Mouse (Mus musculus) heart, postnatal 25 days (tissue): Measurements from ENCODE around the gene Fancc. TPM values are rescaled to one million over a fixed set of nuclear protein-coding genes. Genes with fewer than 3 reads are reported as not detected.

Experiments used
- DNase-seq: peaks from one replicate; pipeline ENCODE4 v3.0.0; 2022; ENCODE audit warnings: low spot score
- intact Hi-C: fragments of 180-260 bp; cut with DNase I; formaldehyde crosslinking; loops from one replicate; pipeline ENCODE4 v1.15.1; 2025
- total RNA-seq, 2 experiments: library from RNA; stranded (reverse); gene quantifications; 2 replicates each; pipeline ENCODE4 v1.2.3; 2021

Fancc gene
- total RNA-seq, 2 experiments from 2014 or later: 3.4 to 4.4 TPM

GRCm38 (mm10) chr13:63258167-63258582 lies 238.9 kb downstream of the Fancc start:
- intact Hi-C loops: loop anchor here (5.0 kb wide), 1 partner anchor 211 kb away; no protein-coding TSS in a partner anchor

DNA sequence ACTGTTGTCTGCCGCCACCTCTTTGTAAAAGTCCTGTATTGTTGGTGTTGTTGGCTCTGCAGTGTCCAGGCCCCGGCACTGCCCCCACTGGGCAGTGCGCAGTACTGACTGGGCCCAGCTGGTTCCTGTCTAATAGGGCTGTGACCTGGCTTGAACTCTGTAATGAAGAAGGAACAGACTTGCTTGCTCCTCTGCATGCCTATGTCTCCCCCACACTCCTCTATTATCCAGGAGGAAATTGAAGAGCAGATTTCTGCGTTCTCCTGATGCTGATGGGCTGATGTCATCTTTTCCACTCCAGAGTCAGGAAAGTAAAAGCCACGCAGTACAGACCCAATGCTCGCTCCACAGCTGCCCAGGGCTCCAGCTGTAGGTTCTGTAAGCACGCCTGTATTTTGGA lies 240.3 kb downstream of the Fancc start:
- intact Hi-C loops: loop anchor here (2.0 to 5.0 kb wide), 2 partner anchors 16 to 210 kb away; no protein-coding TSS in a partner anchor
- DNase-seq: peak; percentile 79

More at GRCm38 (mm10) chr13:63258167-63258582, 238.9 kb downstream of the Fancc start:
- DNase-seq: no peak

DNA sequence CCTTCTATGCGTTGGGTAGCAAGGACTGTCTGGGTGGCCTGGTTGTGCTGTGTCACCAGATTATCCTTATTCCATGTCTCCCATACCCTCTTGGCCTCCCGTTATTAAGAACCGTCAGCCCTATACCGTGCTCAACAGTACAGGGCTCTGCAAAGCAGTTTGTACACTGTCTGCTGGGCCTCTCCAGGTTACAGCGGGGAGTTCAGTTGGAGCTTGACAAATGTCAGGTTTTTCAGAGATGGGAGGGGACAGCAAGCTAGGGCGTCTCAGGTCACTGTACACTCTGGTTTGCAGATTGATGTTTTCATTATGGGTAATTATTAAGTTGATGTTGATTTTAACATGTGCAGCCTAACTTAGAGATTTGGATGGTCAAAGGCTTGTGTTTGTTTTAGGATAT lies 240.9 kb downstream of the Fancc start:
- intact Hi-C loops: loop anchor here (2.0 to 5.0 kb wide), 2 partner anchors 17 to 209 kb away; no protein-coding TSS in a partner anchor
- no peak for DNase-seq

DNA sequence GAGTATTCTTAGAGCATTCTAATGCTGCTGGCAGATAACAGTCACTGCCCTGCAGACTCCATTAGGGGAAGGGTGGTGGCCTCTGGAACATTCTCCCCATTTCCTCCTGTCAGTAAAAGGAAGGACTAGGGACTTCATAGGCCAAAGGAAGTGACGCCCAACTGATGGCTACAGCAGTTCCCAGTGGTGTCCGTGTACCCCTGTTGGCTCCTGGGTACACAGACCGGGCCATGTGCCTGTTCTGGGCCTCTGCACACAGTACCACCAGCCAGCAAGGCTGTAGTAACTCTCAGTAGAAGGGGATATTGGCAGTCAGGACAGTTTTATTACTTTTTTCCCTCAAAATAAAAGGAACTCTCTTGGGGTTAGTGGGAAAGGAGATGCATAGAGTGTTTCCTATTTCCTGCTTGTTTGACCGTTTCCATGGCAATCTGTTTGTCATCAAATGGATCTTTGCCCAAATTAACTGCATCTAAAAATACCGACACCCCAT lies 241.5 kb downstream of the Fancc start:
- peak; percentile 75 for DNase-seq
- intact Hi-C loops: loop anchor here (2.0 to 5.0 kb wide), 2 partner anchors 17 to 208 kb away; no protein-coding TSS in a partner anchor

DNA sequence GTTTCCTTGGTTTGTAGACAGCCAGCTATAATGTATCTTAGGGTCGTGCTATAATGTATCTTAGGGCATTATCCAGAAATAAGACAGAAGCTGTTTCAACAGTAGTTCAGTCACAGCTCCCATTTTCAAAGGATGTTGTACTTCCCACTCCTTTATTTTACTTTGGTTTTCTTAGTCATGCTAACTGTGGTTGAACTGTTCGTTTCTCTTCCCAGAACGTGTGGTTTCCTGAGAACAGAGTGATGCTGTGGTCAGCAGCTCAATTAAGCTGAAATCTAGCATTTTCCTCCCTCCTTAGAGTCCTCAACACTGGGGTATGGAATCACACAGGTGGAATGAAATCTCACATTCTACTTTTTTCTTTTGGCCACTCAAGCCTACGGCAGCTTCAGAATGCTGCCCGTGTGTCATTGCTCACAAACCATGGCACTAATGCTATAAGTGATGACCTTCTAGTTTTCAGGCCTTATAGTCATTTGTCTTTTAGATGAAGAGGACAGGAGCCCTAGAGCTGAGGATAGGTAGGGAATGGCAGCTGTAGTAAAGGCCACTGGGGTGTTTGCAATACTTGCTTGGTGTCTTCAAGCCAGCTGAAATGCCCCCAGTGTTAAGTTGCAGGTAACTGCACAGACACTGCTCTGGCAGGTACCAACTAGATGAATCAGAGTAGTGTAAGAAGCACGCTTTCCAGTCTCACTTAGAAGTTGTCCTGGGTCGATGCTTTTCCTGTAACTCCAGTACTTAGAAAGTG lies 243.0 kb downstream of the Fancc start:
- DNase-seq: no peak
- intact Hi-C loops: no loop called here

GRCm38 (mm10) chr13:63253147-63253546 lies 243.9 kb downstream of the Fancc start:
- intact Hi-C loops: no loop called here
- DNase-seq: no peak

DNA sequence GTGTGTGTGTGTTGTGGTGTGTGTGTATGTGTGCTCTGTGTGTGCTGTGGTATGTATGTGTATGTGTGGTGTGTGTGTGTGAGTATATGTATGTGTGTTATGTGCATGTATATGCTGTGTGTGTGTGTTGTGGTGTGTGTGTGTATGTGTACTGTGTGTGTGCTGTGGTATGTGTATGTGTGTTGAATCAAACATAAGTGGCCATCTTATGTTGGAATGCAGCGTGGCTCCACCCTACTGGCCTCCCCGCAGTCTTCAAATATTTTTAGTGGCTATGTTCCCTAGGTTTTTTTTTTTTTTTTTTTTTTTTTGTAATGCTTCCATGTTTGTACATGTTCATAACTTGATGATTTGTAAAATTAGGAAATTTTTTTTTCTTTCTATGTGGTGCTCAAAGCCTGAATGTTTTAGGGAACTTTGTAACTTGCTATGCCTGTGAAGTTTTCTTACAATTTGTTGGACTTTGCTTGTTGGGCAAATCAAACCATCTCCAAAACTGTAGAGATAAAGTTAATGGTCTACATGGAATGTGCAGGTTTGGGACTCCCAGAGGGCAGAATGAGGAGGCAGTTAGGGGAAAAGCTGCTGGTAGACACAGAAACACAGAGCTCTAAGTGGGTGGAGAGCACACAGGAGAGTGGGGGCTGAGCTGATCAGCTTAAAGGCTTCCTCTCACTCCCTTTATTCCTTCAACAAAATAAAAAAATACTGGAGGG lies 244.6 kb downstream of the Fancc start:
- intact Hi-C loops: no loop called here
- no peak for DNase-seq

DNA sequence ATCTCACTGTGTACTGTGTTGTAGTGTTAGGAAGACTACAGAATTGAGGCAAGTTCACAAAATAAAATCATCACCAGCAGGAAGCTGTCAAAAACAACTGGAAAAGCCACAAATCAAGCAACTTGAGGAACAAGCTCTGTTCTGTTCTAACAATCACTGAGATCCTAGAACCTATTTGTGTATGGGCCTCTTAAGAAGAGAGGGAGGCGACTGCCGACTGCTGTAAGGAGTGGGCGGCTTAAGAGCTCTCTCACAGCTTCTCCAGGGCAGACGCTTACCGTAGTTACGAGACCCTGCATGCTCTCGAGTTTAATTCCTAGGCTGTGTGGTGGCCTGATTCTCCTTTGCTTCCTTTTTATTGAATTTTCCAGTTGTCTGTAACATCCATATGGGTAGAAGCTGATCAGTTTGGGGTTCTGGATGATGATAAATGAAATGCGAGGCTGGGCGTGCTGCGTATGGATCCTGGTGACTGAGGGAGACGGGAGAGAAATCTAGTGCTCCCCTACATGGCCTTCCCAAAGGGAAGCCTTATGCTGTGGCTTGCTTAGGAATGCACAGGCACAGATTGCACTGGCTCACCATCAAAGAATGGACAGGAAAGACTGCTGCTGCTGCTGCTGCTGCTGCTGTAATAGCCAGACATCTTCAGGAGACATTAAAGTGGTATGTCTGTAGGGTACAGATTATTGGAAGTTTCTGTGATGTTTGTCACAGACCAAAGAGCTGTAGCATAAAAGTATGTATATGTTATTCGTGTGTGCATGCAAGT lies 245.8 kb downstream of the Fancc start:
- no peak for DNase-seq
- intact Hi-C loops: no loop called here

DNA sequence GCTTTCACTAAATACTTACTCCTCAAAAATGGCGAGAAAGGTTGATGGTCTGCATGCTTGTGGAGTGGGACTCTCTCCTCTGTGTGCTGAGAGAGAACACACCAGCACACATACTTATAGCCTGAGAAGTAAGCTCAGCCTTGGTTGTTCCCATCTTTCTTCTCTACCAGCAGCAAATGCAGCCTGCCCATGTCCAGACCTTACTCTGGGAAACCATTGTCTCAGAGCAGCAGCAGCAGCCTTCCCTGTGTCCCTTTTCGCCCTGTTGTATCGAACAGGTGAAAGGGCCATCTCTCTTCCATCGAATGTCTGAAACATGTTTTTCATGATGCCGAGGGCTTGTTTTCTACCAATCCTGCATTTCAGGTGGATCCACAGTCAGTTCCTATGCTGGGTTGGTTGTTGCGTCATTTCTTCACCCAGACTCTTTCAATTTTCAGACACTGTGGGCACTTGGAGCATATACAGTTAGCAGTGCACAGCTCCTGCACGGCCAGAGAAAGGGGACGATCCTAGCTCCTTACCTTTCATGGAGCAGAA lies 246.6 kb downstream of the Fancc start:
- intact Hi-C loops: no loop called here
- no peak for DNase-seq

DNA sequence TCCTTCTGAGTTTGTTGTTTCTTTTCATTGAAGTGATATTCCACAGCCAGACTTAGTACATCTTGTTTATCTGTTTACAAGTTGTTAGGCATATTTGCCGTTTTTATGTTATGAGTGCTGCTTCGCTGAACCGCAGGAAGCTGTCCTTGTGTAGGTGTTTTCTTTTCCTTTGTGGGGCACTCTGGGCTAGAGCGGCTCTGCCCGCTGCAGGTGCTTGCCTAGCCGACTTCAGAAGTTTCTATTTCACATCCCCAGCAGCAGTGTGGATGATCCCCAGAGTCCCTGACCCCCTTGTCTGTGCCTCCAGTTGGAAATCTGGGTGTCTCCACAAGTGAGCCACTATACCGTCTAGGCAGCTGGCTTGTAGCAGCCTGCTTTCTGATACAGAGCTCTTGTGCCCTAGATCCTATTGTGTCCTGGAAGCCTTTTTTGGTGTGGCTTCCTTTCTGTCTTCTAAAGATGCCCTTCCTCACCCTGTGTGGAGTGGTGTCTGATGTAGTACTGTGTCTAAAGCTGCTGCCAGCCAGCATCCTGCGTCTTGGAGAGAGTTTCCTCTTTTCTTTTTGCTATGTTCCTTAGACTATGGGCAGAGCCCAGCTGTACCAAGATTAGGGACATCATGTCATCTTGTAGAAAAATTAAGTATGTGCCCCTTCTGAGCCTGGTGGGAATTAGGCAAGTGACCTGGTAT lies 247.2 kb downstream of the Fancc start:
- no peak for DNase-seq
- intact Hi-C loops: no loop called here

GRCm38 (mm10) chr13:63249171-63249570 lies 247.9 kb downstream of the Fancc start:
- intact Hi-C loops: no loop called here
- no peak for DNase-seq

DNA sequence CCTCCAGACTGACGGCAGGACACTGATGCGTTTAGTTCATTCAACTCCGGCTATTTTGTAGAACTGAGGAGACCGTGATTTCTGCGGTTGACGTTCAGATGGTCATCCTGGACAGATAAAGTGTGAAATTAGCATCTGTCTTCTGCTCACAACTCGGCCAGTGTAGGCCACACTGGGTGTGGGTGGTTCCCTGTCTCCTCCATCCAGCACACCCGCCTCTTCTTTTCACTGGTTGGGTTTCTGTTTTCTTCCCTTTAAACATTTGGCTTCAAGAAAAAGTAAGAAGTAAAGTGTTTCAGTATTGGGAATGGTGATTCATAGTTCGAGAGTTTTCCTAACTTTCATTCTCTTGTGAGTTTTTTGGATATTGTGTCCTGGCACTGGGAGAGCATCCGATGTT lies 248.8 kb downstream of the Fancc start:
- no peak for DNase-seq
- intact Hi-C loops: no loop called here

- DNase-seq: no peak
- intact Hi-C loops: no loop called here
Observed at GRCm38 (mm10) chr13:63247631-63248030, 249.4 kb downstream of the Fancc start.

DNA sequence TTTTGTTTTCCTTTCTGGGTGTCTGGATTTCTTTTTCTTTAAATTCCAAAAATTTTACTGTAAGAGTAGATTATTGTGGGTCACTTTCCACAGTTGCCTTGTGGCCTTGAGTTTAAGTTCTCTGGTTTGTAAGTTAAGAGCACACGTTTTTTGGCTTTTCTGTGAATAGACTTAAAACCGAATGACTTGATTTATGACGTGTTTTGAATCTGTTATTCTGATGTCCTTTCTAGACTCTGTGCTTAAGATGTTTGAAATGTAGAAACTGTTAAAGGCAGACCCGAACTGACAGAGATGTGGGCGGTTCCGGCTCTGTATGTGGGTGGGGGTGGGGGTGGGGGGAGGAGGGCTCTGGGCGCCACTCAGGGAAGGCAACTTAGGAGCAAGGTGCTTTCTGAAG lies 250.0 kb downstream of the Fancc start:
- intact Hi-C loops: no loop called here
- no peak for DNase-seq

DNA sequence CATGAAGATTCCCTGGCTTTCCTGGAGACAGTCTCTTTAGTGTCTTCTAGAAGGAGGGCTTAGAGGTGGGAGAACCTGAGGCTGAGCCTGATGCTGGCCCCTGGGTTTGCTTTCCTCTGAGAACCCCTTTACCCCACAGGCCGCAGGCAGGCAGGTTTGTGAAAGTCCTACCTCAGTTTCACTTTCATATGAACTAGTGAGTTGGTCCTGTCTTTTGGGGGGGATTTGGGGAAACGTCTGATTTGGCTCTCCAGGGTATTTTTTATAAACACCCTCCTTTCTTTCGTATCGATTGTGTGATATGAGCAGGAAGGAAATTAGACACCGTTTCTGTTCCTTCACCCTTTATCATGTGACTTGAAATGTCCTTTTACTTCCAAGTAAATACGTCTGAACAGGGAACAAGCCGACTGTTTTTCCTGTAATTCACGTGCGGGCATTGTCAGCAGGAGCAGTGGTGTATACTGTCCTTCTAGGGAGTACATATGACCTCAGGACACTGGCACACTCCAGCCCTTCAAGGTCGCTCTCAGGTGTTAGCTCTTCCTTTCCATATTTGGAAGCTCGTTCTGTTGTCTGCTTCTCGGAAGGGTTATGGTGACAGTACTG lies 250.6 kb downstream of the Fancc start:
- no peak for DNase-seq
- intact Hi-C loops: no loop called here

- no peak for DNase-seq
- intact Hi-C loops: no loop called here
Observed at GRCm38 (mm10) chr13:63245812-63246211, 251.3 kb downstream of the Fancc start.

DNA sequence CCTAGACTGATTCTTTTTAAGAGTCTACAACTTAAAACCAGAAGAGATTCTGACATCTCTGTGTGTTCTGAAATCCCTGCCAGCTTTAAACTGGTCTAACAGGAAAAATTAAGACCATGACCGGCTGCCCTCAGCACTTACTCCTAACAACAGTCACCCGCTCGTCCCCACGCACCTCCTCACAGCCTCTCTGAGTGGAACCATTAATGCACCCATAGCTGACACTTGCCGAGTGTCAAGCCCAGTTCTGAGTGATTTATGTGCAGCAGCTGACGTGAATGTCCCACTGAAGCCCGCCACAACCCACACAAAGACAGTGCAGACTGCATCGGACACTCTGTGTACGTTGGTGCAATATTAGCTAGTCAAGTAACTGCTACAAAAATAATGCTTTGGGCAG lies 251.9 kb downstream of the Fancc start:
- no peak for DNase-seq
- intact Hi-C loops: no loop called here

- intact Hi-C loops: loop anchor here (5.0 kb wide), 2 partner anchors 48 to 197 kb away; no protein-coding TSS in a partner anchor
- no peak for DNase-seq
Observed at GRCm38 (mm10) chr13:63244425-63244824, 252.7 kb downstream of the Fancc start.

DNA sequence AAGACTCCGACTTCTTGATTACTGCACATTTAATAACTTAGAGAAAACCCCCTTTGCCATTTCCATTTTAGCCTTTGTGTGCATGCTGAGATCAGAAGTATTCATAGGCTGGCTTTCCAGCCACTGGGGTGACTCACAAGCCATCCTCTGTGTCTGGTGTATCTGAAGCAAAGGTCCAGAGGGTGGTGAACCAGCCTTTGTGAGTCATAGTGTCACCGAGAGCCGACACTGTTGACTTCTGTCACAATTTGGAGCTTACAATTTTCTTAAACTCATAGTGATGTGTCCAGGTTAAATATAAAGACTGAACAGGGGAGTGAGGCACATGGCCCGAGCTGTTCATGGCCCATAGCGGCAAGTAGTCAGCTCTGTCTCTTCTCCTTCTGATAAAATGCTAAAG lies 253.5 kb downstream of the Fancc start:
- DNase-seq: no peak
- intact Hi-C loops: loop anchor here (5.0 kb wide), 2 partner anchors 49 to 196 kb away; no protein-coding TSS in a partner anchor
